Mouse (Mus musculus) right cerebral cortex, postnatal 36 days (tissue): ENCODE measurements around the gene Slc26a6.

Experiments
- DNase-seq, 2 experiments: peaks; one replicate each; pipeline ENCODE4 v3.0.0; 2022; ENCODE audit warnings: low spot score in 2 of 2, mixed read lengths in 1 of 2

Slc26a6 gene

GRCm38 (mm10) chr9:108955241-108955640 lies 102.2 kb downstream of the Slc26a6 start:
- no peak for DNase-seq

GRCm38 (mm10) chr9:108955846-108956245 lies 102.8 kb downstream of the Slc26a6 start:
- no peak for DNase-seq
